Mouse (Mus musculus): Measurements from ENCODE around the gene Iapp. TPM values are rescaled to one million over a fixed set of nuclear protein-coding genes. Genes with fewer than 3 reads are reported as not detected.
A peak's percentile ranks its signal among the peaks of the same experiment; 100 is the strongest.
"Not testable (repeated sequence)": the region's sequence is repeated elsewhere in the genome, so short reads cannot be mapped to it uniquely, and the experiment has no call there.

Gene Iapp
- not detected for total RNA-seq (2021)
- long read RNA-seq, experiment 1, result 0 reads
- long read RNA-seq, experiment 2, result 0 reads

- no peak for DNase-seq
These were observed at the start of gene Iapp for GRCm38 (mm10) chr6:142298098-142298497. TSS of gene Iapp (plus strand) at chr6:142298423.

- DNase-seq, result not testable (repeated sequence)
These were observed 47.4 kb upstream of the Iapp start for GRCm38 (mm10) chr6:142250738-142251307.

DNA sequence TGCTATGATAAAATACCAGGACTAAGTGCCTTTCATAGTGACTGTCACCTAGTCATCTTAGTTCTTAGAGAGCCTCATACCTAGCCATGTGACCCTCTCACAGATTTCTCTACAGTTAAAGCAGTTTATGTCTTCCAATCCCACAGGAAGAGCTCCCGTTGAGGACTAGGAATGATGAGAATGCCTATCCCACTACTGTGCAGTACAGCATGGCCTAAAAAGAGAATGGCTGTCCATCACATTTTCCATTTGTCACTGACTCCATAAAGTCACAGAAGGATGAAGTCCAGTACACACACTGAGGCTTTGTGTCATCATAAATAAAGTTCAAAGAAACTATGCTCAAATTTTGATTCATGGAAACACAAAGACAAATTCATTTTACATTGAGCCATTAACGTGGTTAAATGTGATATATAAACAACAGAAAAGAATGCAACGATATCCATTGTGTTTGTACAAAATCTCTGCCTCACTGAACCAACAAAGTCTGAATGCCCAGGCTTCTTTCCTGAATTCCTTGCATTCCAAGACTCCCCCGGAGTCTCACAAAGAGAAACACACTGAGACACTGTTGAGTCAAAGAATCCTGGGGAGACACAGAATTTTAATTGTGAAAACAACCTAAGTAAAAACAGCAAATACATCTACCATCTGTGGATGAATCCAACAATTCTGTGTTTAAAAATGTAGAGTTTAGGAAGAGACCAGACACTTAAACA, 22.3 kb upstream of the Iapp start:
- no peak for DNase-seq

GRCm38 (mm10) chr6:142289413-142290118, 8.7 kb upstream of the Iapp start:
- DNase-seq, result no peak

- no peak for DNase-seq
These were observed 6.9 kb downstream of the Iapp start for GRCm38 (mm10) chr6:142305076-142305475.

DNA sequence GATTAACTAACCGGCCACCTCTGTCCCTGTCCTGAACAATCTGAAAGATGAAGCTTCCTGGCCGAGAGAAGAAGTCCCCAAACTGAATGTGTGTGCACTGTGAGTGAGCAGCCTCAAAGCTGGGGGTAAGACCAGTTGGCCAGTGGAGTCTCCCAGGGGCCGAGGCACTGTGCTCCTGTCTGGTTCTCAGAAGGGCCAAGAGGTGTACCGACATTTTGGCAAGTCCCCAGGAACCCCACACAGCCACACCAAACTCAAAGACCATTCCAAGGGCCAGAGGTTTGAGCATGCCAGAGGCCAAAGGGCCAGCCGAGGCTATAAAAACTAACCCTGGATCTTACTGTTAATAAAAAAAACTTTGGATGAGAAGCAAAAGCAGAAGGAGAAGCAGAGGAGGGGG, 16.1 kb downstream of the Iapp start:
- no peak for DNase-seq

- DNase-seq, result no peak
These were observed 18.9 kb downstream of the Iapp start for GRCm38 (mm10) chr6:142317106-142317505.

DNA sequence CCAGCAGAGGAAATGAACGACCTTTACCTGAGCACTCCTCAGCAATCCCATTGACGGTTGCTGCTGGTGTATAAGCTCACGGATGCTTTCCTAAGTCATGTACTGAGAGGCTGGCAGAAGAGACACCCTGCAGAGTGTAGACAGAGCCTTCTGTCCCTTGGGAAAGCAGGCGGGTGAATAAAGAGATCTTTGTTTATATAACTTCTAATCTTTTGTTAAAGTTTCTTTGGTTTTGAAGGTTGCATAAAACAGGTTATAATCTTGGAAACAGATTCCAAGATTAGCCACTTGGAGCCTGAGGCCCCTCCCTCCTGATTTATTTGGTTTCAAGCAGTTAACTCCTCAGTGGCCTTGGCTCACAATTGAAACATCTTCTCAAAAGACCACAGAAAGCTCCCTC, 24.7 kb downstream of the Iapp start, which contains the start of gene Slco1a5:
Gene Slco1a5, minus strand, starts transcription at position 101 of the 400 bp plus-strand sequence.
- no peak for DNase-seq

DNA sequence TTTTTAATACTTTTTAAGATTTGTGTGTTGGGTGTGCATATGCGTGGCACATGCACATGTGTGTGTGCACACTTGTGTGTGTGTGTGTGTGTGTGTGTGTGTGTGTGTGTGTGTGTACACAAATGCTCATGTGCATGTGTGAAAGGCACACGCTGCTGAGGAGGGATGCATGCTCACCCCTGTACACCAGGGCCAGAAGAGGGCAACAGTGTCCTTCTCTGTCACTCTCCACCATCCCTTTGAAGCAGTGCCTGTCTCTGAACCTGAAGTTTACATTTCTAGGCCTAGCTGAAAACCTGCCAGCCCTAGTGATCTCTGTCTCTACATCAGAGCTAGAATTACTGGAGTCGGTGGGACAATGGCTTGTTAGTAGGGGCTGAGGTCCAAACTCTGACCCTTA, 28.4 kb downstream of the Iapp start:
- no peak for DNase-seq

GRCm38 (mm10) chr6:142329201-142329600, 31.0 kb downstream of the Iapp start:
- no peak for DNase-seq

- no peak for DNase-seq
These were observed 40.7 kb downstream of the Iapp start for GRCm38 (mm10) chr6:142338961-142339360.

GRCm38 (mm10) chr6:142339576-142339975, 41.4 kb downstream of the Iapp start:
- no peak for DNase-seq

- no peak for DNase-seq
These were observed 45.3 kb downstream of the Iapp start for GRCm38 (mm10) chr6:142343561-142343960.

DNA sequence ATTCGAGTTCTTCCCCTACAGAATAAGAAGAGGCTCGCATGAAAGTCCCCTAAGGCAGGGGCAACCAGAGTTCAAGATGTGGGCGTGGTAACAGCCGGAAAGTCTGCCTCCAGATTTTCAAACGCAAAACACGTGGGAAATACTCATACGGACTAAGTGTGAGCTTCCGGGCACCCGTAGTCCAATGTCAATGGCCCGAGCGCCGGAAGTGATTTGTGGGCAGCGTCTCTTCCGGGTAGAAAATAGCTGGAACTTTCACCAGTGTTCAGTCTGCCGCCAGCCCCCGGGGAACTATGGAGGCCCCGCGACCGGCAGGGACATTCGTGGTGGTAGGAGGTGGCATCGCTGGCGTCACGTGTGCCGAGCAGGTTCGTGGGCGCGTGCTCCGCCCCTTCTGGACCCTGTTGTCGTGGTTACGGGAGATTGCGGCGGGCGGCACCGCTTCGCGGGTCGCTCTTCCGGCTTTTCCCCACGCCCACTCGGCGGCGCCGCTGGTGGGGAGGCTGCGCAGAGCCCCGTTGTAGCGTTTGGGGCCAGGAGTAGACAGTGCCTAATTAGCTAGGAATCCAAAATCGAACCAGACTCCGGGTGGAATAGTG, 47.3 kb downstream of the Iapp start, which contains the start of gene Pyroxd1:
Gene Pyroxd1, plus strand, starts transcription at position 215 of the 599 bp plus-strand sequence.
- peak; percentile 72 for DNase-seq

- DNase-seq, result no peak
These were observed 48.2 kb downstream of the Iapp start for GRCm38 (mm10) chr6:142346181-142347110.

DNA sequence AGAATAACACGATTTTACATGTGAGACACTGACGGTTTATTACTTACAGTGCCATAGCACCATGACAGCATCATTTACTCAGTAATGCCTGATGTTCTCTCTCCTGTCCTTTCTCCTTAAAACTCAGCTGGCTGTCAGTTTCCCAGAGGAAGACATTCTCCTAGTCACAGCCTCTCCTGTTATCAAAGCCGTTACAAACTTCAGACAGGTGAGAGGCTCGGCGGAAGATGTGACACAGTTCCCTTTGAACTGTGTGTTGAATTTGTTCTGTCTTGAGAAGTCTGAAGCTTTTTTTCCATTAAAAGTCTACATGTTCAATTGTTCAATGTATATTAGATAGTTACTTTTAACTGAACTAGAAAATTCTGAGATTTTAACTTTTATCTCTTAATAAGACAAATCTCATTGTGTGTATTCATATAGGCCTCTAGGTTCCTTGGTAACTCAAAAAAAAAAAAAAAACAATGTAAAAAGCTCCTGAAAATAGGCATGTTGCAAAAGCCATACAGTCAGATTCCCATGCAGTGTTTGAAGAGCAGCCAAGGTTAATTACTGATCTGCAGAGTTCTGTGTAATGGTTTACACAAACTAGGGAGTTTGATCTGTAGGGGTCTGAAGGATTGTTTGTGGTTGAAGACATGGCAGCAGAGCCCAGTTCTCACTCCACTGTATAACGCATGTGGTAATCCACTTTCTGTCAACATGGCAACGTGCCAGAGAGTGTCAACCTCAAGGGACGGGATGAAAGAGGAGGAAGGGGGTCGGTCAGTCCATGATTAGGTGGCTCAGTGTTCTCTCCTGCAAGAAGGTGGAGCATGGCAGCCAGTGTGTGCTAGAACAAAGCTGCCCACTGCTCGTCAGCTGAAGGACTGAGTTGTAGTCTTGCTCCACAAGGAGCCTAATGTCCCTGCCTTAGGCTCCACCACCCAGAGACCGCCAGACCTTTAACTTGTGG, 49.5 kb downstream of the Iapp start:
- no peak for DNase-seq

DNA sequence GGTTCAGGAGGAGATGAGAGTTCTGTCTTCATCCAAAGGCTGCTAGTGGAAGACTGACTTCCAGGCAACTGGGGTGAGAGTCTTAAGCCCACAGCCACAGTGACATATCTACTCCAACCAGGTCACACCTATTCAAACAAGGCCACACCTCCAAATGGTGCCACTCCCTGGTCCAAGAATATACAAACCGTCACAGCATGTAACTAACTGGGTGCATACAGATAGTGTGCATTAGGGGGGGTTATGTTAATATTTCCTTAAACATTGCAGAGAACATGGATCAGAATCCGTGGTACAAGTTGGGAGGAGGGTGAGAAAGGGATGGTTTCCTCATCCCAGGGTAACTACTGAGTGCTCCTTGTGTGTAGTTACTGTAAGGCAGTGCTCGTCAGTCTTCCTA, 53.9 kb downstream of the Iapp start:
- not testable (repeated sequence) for DNase-seq

Measured in gastrocnemius, postnatal 25 days (tissue).